Mouse (Mus musculus) yolk sac, embryonic 10.5 days (tissue): Measurements from ENCODE around the gene H2-Ab1.
"Not testable (repeated sequence)": the region's sequence is repeated elsewhere in the genome, so short reads cannot be mapped to it uniquely, and the experiment has no call there.

Experiments
- DNase-seq: peaks from one replicate; pipeline ENCODE4 v3.0.0-alpha.2; 2017; ENCODE audit warnings: low spot score

The H2-Ab1 gene

DNA sequence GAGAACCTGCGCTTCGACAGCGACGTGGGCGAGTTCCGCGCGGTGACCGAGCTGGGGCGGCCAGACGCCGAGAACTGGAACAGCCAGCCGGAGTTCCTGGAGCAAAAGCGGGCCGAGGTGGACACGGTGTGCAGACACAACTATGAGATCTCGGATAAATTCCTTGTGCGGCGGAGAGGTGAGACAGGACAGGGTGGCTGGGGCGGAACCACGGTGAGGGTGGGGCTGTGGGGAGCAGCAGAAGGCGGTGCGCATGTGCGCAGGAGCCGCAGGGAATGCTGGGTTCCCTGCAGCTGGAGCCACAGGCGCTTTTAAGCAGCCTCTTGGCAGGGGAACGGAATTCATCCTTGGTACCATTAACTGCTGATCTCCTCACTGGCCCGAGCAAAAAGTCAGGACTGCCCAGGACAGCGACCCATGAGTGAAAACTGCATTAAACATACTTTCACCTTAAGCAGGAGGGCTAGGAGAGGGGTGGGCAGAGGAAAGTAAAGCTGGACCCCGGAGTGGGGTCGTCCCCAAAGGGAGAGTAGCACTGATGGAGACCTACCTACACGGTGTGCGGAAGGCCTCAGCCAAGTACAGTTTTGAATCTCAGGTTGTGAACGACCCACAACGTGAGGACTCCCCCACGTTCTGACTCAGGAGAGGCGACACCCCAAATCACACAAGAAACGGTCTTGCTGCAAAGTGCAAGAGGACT is 52.3 kb downstream of the H2-Ab1 start:
- DNase-seq, result peak; percentile 49

GRCm38 (mm10) chr17:34310526-34310925 is 53.0 kb downstream of the H2-Ab1 start:
- DNase-seq, result not testable (repeated sequence)

GRCm38 (mm10) chr17:34312185-34312584 is 54.7 kb downstream of the H2-Ab1 start:
- no peak for DNase-seq

- peak; percentile 32 for DNase-seq
Measured at GRCm38 (mm10) chr17:34313393-34313792, 55.9 kb downstream of the H2-Ab1 start.

- DNase-seq, result no peak
Measured at GRCm38 (mm10) chr17:34314286-34314685, 56.8 kb downstream of the H2-Ab1 start.

DNA sequence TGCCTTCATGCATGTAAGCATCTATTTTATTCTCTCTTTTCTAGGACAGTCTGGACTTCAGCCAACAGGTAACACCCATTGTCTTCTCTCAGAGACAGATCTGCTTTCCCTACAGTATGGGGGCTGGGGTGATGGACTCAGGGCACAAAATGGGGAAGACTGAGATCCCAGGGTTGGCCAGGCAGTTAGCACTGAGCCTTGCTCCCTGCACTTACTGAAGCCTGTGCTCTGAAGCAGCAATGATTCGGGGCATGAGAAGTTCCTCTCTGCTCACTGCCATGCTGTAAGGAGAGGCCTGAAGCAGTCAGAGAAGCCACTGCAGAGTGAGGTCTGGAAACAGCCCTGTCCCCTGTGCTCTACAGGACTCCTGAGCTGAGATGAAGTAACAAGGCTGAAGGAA is 58.0 kb downstream of the H2-Ab1 start:
- DNase-seq, result no peak

DNA sequence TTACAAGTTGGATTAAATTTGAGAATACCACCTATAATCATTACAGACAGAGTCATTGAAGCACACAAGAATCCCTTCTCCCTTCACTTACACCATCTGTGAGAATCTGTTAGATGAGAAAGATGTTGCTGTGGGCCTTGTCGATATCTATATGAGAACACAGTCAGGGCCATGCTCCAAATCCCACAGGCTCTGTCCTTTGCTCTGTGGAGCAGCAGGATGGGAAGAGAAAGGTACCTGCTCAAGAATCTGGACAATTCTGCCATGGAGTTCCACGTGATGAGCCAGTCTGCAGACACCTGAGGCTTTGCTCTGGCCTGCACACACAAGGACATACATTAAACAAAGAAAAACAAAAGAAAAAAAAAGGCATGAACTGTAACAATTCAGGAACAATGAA is 59.2 kb downstream of the H2-Ab1 start:
- no peak for DNase-seq

DNA sequence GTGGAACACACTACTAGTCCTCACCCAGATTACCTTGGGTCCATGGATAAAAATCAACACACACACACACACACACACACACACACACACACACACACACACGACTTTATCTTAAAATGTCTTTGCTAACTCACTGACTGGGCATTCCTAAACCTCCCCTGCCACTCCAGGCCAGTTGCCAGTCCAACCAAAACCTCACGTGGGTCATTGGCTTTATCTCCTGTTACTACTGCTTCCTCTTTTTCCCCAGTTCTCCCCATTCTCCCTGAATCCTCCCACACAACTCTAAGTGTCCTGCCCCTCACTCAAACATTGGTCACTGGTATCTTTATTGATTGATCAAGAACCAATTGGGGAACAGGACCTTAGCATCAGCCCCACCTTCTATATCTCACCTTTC is 59.8 kb downstream of the H2-Ab1 start:
- no peak for DNase-seq
